Mouse (Mus musculus): ENCODE measurements around the gene Ccdc194. TPM values are rescaled to one million over a fixed set of nuclear protein-coding genes. Genes with fewer than 3 reads are reported as not detected.

Ccdc194 gene
- total and polyA plus RNA-seq, 2 experiments from 2014 or later, result 0.27 TPM; not detected in 1

GRCm38 (mm10) chr8:71504349-71504748 is 21.2 kb downstream of the Ccdc194 start:
- Histone ChIP-seq H3K4me1 (ENCODE audit: insufficient read depth, low read length) (no peaks in the 10 kb centered on the region), H3K4me3 (ENCODE audit: low read depth, low read length) (no peak overlapping the region), H3K36me3 (ENCODE audit: insufficient read depth, low read length) (no peaks in the 10 kb centered on the region), H3K9ac (replicated peaks; ENCODE audit: low read length, poor library complexity, severe bottlenecking) (no peak overlapping the region), H3K27ac (ENCODE audit: low read depth, low read length) (no peak overlapping the region), H3K4me2 (ENCODE audit: low read depth, low read length, poor library complexity, severe bottlenecking) (no peak overlapping the region), H3K27me3 (ENCODE audit: insufficient read depth, low read length) (peaks cover 29% of the 10 kb centered on the region), H3K9me3 (ENCODE audit: low read length) (no peaks in the 10 kb centered on the region)
- no peak for DNase-seq (ENCODE audit: low spot score)
- TF ChIP-seq CTCF (IDR thresholded peaks at IDR 0.05), result no peak
- ATAC-seq (ENCODE audit: low FRiP score), result no peak
- WGBS, result 91% methylated on average over 4 of the region's 4 CpGs

- DNase-seq (ENCODE audit: low spot score), result no peak
- Histone ChIP-seq H3K27ac (ENCODE audit: low read depth, low read length) (no peak overlapping the region), H3K4me1 (ENCODE audit: insufficient read depth, low read length) (no peaks in the 10 kb centered on the region), H3K9me3 (ENCODE audit: low read length) (no peaks in the 10 kb centered on the region), H3K4me2 (ENCODE audit: low read depth, low read length, poor library complexity, severe bottlenecking) (no peak overlapping the region), H3K4me3 (ENCODE audit: low read depth, low read length) (no peak overlapping the region), H3K27me3 (ENCODE audit: insufficient read depth, low read length) (no peaks in the 10 kb centered on the region), H3K36me3 (ENCODE audit: insufficient read depth, low read length) (0 out of 2 replicates have a peak, but pooled peaks cover 3% of the 10 kb centered on the region), H3K9ac (replicated peaks; ENCODE audit: low read length, poor library complexity, severe bottlenecking) (no peak overlapping the region)
- no peak for ATAC-seq (ENCODE audit: low FRiP score)
- 50% methylated on average over 16 of the region's 16 CpGs for WGBS
- no peak for TF ChIP-seq CTCF (IDR thresholded peaks at IDR 0.05)
Measured at GRCm38 (mm10) chr8:71498816-71499690, 26.5 kb downstream of the Ccdc194 start.

- Histone ChIP-seq H3K27ac (ENCODE audit: low read depth, low read length) (no peak overlapping the region), H3K9ac (replicated peaks; ENCODE audit: low read length, poor library complexity, severe bottlenecking) (no peak overlapping the region), H3K27me3 (ENCODE audit: insufficient read depth, low read length) (no peaks in the 10 kb centered on the region), H3K4me2 (ENCODE audit: low read depth, low read length, poor library complexity, severe bottlenecking) (no peak overlapping the region), H3K4me3 (ENCODE audit: low read depth, low read length) (no peak overlapping the region), H3K4me1 (ENCODE audit: insufficient read depth, low read length) (no peaks in the 10 kb centered on the region), H3K9me3 (ENCODE audit: low read length) (no peaks in the 10 kb centered on the region), H3K36me3 (ENCODE audit: insufficient read depth, low read length) (0 out of 2 replicates have a peak, but pooled peaks cover 3% of the 10 kb centered on the region)
- 26% methylated on average over 15 of the region's 15 CpGs for WGBS
- ATAC-seq (ENCODE audit: low FRiP score) (no peak), DNase-seq (ENCODE audit: low spot score) (no peak)
- TF ChIP-seq CTCF (IDR thresholded peaks at IDR 0.05), result no peak
Measured at GRCm38 (mm10) chr8:71497881-71498501, 27.5 kb downstream of the Ccdc194 start.

- no peak for ATAC-seq (ENCODE audit: low FRiP score)
- no peak overlapping the region for H3K4me3 ChIP-seq (ENCODE audit: low read depth, low read length)
- H3K9ac ChIP-seq (replicated peaks; ENCODE audit: low read length, poor library complexity, severe bottlenecking), result no peak overlapping the region
- no peak overlapping the region for H3K27ac ChIP-seq (ENCODE audit: low read depth, low read length)
- H3K36me3 ChIP-seq (ENCODE audit: insufficient read depth, low read length), result peaks cover 8% of the 10 kb centered on the region
- H3K4me1 ChIP-seq (ENCODE audit: insufficient read depth, low read length), result no peaks in the 10 kb centered on the region
- no peak for TF ChIP-seq CTCF (IDR thresholded peaks at IDR 0.05)
- no peak overlapping the region for H3K4me2 ChIP-seq (ENCODE audit: low read depth, low read length, poor library complexity, severe bottlenecking)
- H3K27me3 ChIP-seq (ENCODE audit: insufficient read depth, low read length), result no peaks in the 10 kb centered on the region
- no peaks in the 10 kb centered on the region for H3K9me3 ChIP-seq (ENCODE audit: low read length)
- WGBS, result 100% methylated on average over 1 of the region's 1 CpGs
- DNase-seq (ENCODE audit: low spot score), result no peak
Measured at GRCm38 (mm10) chr8:71497077-71497645, 28.4 kb downstream of the Ccdc194 start.

GRCm38 (mm10) chr8:71496481-71496880 is 29.0 kb downstream of the Ccdc194 start:
- WGBS, result 48% methylated on average over 11 of the region's 11 CpGs
- no peak overlapping the region for H3K27ac ChIP-seq (ENCODE audit: low read depth, low read length)
- no peaks in the 10 kb centered on the region for H3K4me1 ChIP-seq (ENCODE audit: insufficient read depth, low read length)
- no peak overlapping the region for H3K9ac ChIP-seq (replicated peaks; ENCODE audit: low read length, poor library complexity, severe bottlenecking)
- H3K4me2 ChIP-seq (ENCODE audit: low read depth, low read length, poor library complexity, severe bottlenecking), result no peak overlapping the region
- no peaks in the 10 kb centered on the region for H3K27me3 ChIP-seq (ENCODE audit: insufficient read depth, low read length)
- TF ChIP-seq CTCF (IDR thresholded peaks at IDR 0.05), result no peak; the same call in 1 of the 2 replicates
- ATAC-seq (ENCODE audit: low FRiP score) (no peak), DNase-seq (ENCODE audit: low spot score) (peak; percentile 34)
- peaks cover 14% of the 10 kb centered on the region for H3K36me3 ChIP-seq (ENCODE audit: insufficient read depth, low read length)
- no peaks in the 10 kb centered on the region for H3K9me3 ChIP-seq (ENCODE audit: low read length)
- H3K4me3 ChIP-seq (ENCODE audit: low read depth, low read length), result no peak overlapping the region

- WGBS, result 95% methylated on average over 5 of the region's 5 CpGs
- H3K27me3 ChIP-seq (ENCODE audit: insufficient read depth, low read length), result no peaks in the 10 kb centered on the region
- no peaks in the 10 kb centered on the region for H3K4me1 ChIP-seq (ENCODE audit: insufficient read depth, low read length)
- TF ChIP-seq CTCF (IDR thresholded peaks at IDR 0.05), result no peak
- no peak for ATAC-seq (ENCODE audit: low FRiP score)
- no peaks in the 10 kb centered on the region for H3K9me3 ChIP-seq (ENCODE audit: low read length)
- no peak overlapping the region for H3K27ac ChIP-seq (ENCODE audit: low read depth, low read length)
- H3K4me2 ChIP-seq (ENCODE audit: low read depth, low read length, poor library complexity, severe bottlenecking), result no peak overlapping the region
- no peak overlapping the region for H3K9ac ChIP-seq (replicated peaks; ENCODE audit: low read length, poor library complexity, severe bottlenecking)
- H3K4me3 ChIP-seq (ENCODE audit: low read depth, low read length), result no peak overlapping the region
- no peak for DNase-seq (ENCODE audit: low spot score)
- H3K36me3 ChIP-seq (ENCODE audit: insufficient read depth, low read length), result peaks cover 20% of the 10 kb centered on the region
Measured at GRCm38 (mm10) chr8:71495811-71496210, 29.7 kb downstream of the Ccdc194 start.

Data from midbrain, postnatal 0 days (tissue).